8 mouse cellular contexts compared by ENCODE assay signal in the genomic region with DNA sequence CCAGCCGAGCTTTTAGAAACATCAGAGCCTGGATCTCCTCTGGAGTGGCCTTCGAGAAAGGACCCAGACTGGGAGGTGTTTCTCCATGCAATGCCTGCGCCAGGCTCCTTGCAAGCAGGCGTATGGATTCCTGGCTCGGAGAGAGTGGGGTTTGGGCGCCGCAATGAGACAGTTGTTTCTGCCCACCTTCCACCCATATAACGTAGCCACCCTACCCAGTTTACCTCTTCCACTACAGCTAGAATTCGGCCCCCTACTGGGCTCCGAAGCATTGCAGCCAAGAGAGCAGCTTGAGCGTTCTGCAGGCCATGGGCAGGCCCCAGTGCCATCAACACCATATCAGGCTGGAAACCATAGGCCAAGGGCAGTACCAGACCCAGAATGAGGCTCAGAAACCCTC. TPM values are rescaled to one million over a fixed set of nuclear protein-coding genes. Genes with fewer than 3 reads are reported as not detected.
A peak's percentile ranks its signal among the peaks of the same experiment; 100 is the strongest.
DNase-seq lines count a peak whose midpoint lies in the region; ATAC-seq and TF ChIP-seq lines count a peak whose summit lies in the region.

No protein-coding gene starts in this region.

- no peak for TF ChIP-seq POLR2A in small intestine, adult 2 months (IDR thresholded peaks at IDR 0.05; ENCODE audit: low read depth, low read length)

- H3K27ac ChIP-seq in heart, embryonic 11.5 days (ENCODE audit: low read depth, low read length): peak overlapping the region; percentile 73
- H3K27ac ChIP-seq in hindbrain, embryonic 13.5 days: peak overlapping the region; percentile 92
- H3K27ac ChIP-seq in liver, postnatal 0 days (ENCODE audit: low read depth): peak overlapping the region; percentile 62
- no peak overlapping the region for H3K27ac ChIP-seq in small intestine, adult 2 months (ENCODE audit: insufficient read depth, low read depth, low read length)

- no peak for TF ChIP-seq EP300 in liver, postnatal 0 days (IDR thresholded peaks at IDR 0.05; ENCODE audit: low read depth)

- no peaks in the 10 kb centered on the region for H3K27me3 ChIP-seq in heart, embryonic 11.5 days (ENCODE audit: control insufficient read depth, insufficient read depth, low read length)
- H3K27me3 ChIP-seq in E14TG2a.4 (ENCODE audit: insufficient read depth, low read length): peaks cover 8% of the 10 kb centered on the region; the same call in 1 of the 2 replicates
- no peaks in the 10 kb centered on the region for H3K27me3 ChIP-seq in hindbrain, embryonic 13.5 days
- no peaks in the 10 kb centered on the region for H3K27me3 ChIP-seq in liver, postnatal 0 days (ENCODE audit: insufficient read depth, low read length)
- no peaks in the 10 kb centered on the region for H3K27me3 ChIP-seq in small intestine, adult 2 months (ENCODE audit: control insufficient read depth, insufficient read depth, low read length)

- H3K36me3 ChIP-seq in heart, embryonic 11.5 days (ENCODE audit: control insufficient read depth, insufficient read depth, low read length): 0 out of 2 replicates have a peak, but pooled peaks cover 2% of the 10 kb centered on the region
- peaks cover 33% of the 10 kb centered on the region for H3K36me3 ChIP-seq in E14TG2a.4 (ENCODE audit: insufficient read depth, low read length)
- peaks cover 17% of the 10 kb centered on the region; the same call in 1 of the 2 replicates for H3K36me3 ChIP-seq in hindbrain, embryonic 13.5 days
- peaks cover 2% of the 10 kb centered on the region; the same call in 1 of the 2 replicates for H3K36me3 ChIP-seq in liver, postnatal 0 days (replicated peaks; ENCODE audit: insufficient read depth, low read length)
- peaks cover 4% of the 10 kb centered on the region; the same call in 1 of the 2 replicates for H3K36me3 ChIP-seq in small intestine, adult 2 months (ENCODE audit: control insufficient read depth, insufficient read depth, low read length)

- H3K4me3 ChIP-seq in heart, embryonic 11.5 days (ENCODE audit: low read depth, low read length): peak overlapping the region; percentile 95
- peak overlapping the region; percentile 98 for H3K4me3 ChIP-seq in E14TG2a.4 (replicated peaks; ENCODE audit: low read length)
- H3K4me3 ChIP-seq in hindbrain, embryonic 13.5 days: peak overlapping the region; percentile 86
- H3K4me3 ChIP-seq in liver, postnatal 0 days (ENCODE audit: low read depth, low read length): peak overlapping the region; percentile 95
- peak overlapping the region; percentile 96 for H3K4me3 ChIP-seq in small intestine, adult 2 months (ENCODE audit: low read depth, low read length)

- H3K9me3 ChIP-seq in heart, embryonic 11.5 days (replicated peaks; ENCODE audit: control insufficient read depth, low read length): no peaks in the 10 kb centered on the region
- no peaks in the 10 kb centered on the region for H3K9me3 ChIP-seq in E14TG2a.4 (ENCODE audit: low read length)
- H3K9me3 ChIP-seq in hindbrain, embryonic 13.5 days: no peaks in the 10 kb centered on the region
- H3K9me3 ChIP-seq in liver, postnatal 0 days (ENCODE audit: low read length): no peaks in the 10 kb centered on the region

- 33% methylated on average over 11 of the region's 11 CpGs for WGBS in heart, embryonic 11.5 days (ENCODE audit: insufficient replicate concordance)
- WGBS in hindbrain, embryonic 13.5 days: 40% methylated on average over 11 of the region's 11 CpGs
- WGBS in liver, postnatal 0 days (ENCODE audit: insufficient replicate concordance): 48% methylated on average over 11 of the region's 11 CpGs
- 46% methylated on average over 11 of the region's 11 CpGs for WGBS in small intestine, adult 2 months

- peak overlapping the region; percentile 90 for H3K9ac ChIP-seq in heart, embryonic 11.5 days (ENCODE audit: low read depth, low read length)
- H3K9ac ChIP-seq in hindbrain, embryonic 13.5 days: peak overlapping the region; percentile 87
- peak overlapping the region; percentile 90 for H3K9ac ChIP-seq in liver, postnatal 0 days (replicated peaks)

- TF ChIP-seq CTCF in E14TG2a.4 (conservative IDR thresholded peaks at IDR 0.05; ENCODE audit: low read length): peak; percentile 21; the same call in 1 of the 2 replicates
- peak; percentile 48 for TF ChIP-seq CTCF in liver, postnatal 0 days (IDR thresholded peaks at IDR 0.05; ENCODE audit: low read depth)
- no peak for TF ChIP-seq CTCF in small intestine, adult 2 months (IDR thresholded peaks at IDR 0.05; ENCODE audit: extremely low read depth, insufficient read length, insufficient replicate concordance, low read depth, low read length)

- DNase-seq in heart, adult 8-10 months (ENCODE audit: low spot score): no peak
- peak; percentile 54 for DNase-seq in embryo, embryonic 10 days (ENCODE audit: low spot score)
- DNase-seq in liver, postnatal 0 days: no peak
- DNase-seq in gastrocnemius, postnatal 25 days: no peak

- ATAC-seq in heart, embryonic 11.5 days (replicated peaks; ENCODE audit: insufficient number of reproducible peaks, low FRiP score, low TSS enrichment): no peak
- ATAC-seq in hindbrain, embryonic 13.5 days (ENCODE audit: low FRiP score): peak; percentile 30; the same call in 1 of the 2 replicates
- ATAC-seq in liver, postnatal 0 days: no peak

- H3K4me2 ChIP-seq in heart, embryonic 11.5 days: peak overlapping the region; percentile 71
- peak overlapping the region; percentile 97 for H3K4me2 ChIP-seq in hindbrain, embryonic 13.5 days
- H3K4me2 ChIP-seq in liver, postnatal 0 days (ENCODE audit: low read depth, low read length): peak overlapping the region; percentile 95

- peaks cover 31% of the 10 kb centered on the region for H3K4me1 ChIP-seq in heart, embryonic 11.5 days (ENCODE audit: control insufficient read depth, insufficient read depth, low read length)
- peaks cover 64% of the 10 kb centered on the region for H3K4me1 ChIP-seq in E14TG2a.4 (replicated peaks; ENCODE audit: low read depth, low read length)
- H3K4me1 ChIP-seq in hindbrain, embryonic 13.5 days (replicated peaks): peaks cover 57% of the 10 kb centered on the region
- peaks cover 31% of the 10 kb centered on the region for H3K4me1 ChIP-seq in liver, postnatal 0 days (ENCODE audit: insufficient read depth)
- H3K4me1 ChIP-seq in small intestine, adult 2 months (ENCODE audit: control insufficient read depth, insufficient read depth, insufficient read length, low read length): peaks cover 19% of the 10 kb centered on the region

RNA-seq across cellular contexts. Expression of a gene that starts 0.7 kb away (rescaled TPM):
- polyA plus RNA-seq in heart, embryonic 11.5 days (2014; fragmentation: Nextera tagmentation; extraction: Ambion mirVana): 13.1 and 14.1 TPM in 2 replicates
- total RNA-seq in heart, adult 8-10 months (2022): 10 to 100 TPM in 1 of 4 experiments, 1 to 10 TPM in 3; 8.2 to 11.6 (median 9.0) TPM
- polyA plus RNA-seq in hindbrain, embryonic 13.5 days (2015; fragmentation: Nextera tagmentation; extraction: Ambion mirVana): 17.5 and 18.9 TPM in 2 replicates
- polyA plus RNA-seq in liver, postnatal 0 days (2015; fragmentation: Nextera tagmentation; extraction: Ambion mirVana): 3.1 and 3.3 TPM in 2 replicates
- polyA plus RNA-seq in small intestine, adult 2 months (2012; rRNA removed): 21.6 and 29.0 TPM in 2 replicates
- total RNA-seq in gastrocnemius, postnatal 25 days (2021): 1 to 10 TPM; 6.5 to 8.4 TPM

RNA-seq across cellular contexts. Expression of a gene that starts 4.9 kb away (rescaled TPM):
- polyA plus RNA-seq in heart, embryonic 11.5 days (2014; fragmentation: Nextera tagmentation; extraction: Ambion mirVana): 10.5 and 11.4 TPM in 2 replicates
- total RNA-seq in heart, adult 8-10 months (2022): 1 to 10 TPM; 5.8 to 9.5 (median 6.9) TPM
- 24.3 and 24.5 TPM in 2 replicates for polyA plus RNA-seq in hindbrain, embryonic 13.5 days (2015; fragmentation: Nextera tagmentation; extraction: Ambion mirVana)
- polyA plus RNA-seq in liver, postnatal 0 days (2015; fragmentation: Nextera tagmentation; extraction: Ambion mirVana): 4.9 and 6.3 TPM in 2 replicates
- 13.2 and 19.0 TPM in 2 replicates for polyA plus RNA-seq in small intestine, adult 2 months (2012; rRNA removed)
- total RNA-seq in gastrocnemius, postnatal 25 days (2021): 1 to 10 TPM; 5.3 to 6.5 TPM

RNA-seq across cellular contexts. Expression of a gene that starts 16.9 kb away (rescaled TPM):
- polyA plus RNA-seq in heart, embryonic 11.5 days (2014; fragmentation: Nextera tagmentation; extraction: Ambion mirVana): 20.7 and 24.6 TPM in 2 replicates
- 10 to 100 TPM; 21.1 to 31.4 (median 28.0) TPM for total RNA-seq in heart, adult 8-10 months (2022)
- polyA plus RNA-seq in hindbrain, embryonic 13.5 days (2015; fragmentation: Nextera tagmentation; extraction: Ambion mirVana): 5.9 and 7.1 TPM in 2 replicates
- polyA plus RNA-seq in liver, postnatal 0 days (2015; fragmentation: Nextera tagmentation; extraction: Ambion mirVana): 2.1 and 2.4 TPM in 2 replicates
- 2.0 and 2.4 TPM in 2 replicates for polyA plus RNA-seq in small intestine, adult 2 months (2012; rRNA removed)
- 100 to 1,000 TPM; 140 to 157 TPM for total RNA-seq in gastrocnemius, postnatal 25 days (2021)

RNA-seq across cellular contexts. Expression of a gene that starts 25.8 kb away (rescaled TPM):
- 3.2 and 4.2 TPM in 2 replicates for polyA plus RNA-seq in heart, embryonic 11.5 days (2014; fragmentation: Nextera tagmentation; extraction: Ambion mirVana)
- 1 to 10 TPM; 1.1 to 2.8 (median 2.7) TPM for total RNA-seq in heart, adult 8-10 months (2022)
- 36.1 and 36.5 TPM in 2 replicates for polyA plus RNA-seq in hindbrain, embryonic 13.5 days (2015; fragmentation: Nextera tagmentation; extraction: Ambion mirVana)
- polyA plus RNA-seq in liver, postnatal 0 days (2015; fragmentation: Nextera tagmentation; extraction: Ambion mirVana): 0.66 and 0.81 TPM in 2 replicates
- polyA plus RNA-seq in small intestine, adult 2 months (2012; rRNA removed): 2.3 and 3.2 TPM in 2 replicates
- 1 to 10 TPM in 1 of 2 experiments, under 1 TPM in 1; 0.67 to 2.1 TPM for total RNA-seq in gastrocnemius, postnatal 25 days (2021)

RNA-seq across cellular contexts. Expression of a gene that starts 34.7 kb away (rescaled TPM):
- 9.5 and 9.9 TPM in 2 replicates for polyA plus RNA-seq in heart, embryonic 11.5 days (2014; fragmentation: Nextera tagmentation; extraction: Ambion mirVana)
- 10 to 100 TPM; 15.0 to 16.6 (median 15.8) TPM for total RNA-seq in heart, adult 8-10 months (2022)
- 19.9 and 20.7 TPM in 2 replicates for polyA plus RNA-seq in hindbrain, embryonic 13.5 days (2015; fragmentation: Nextera tagmentation; extraction: Ambion mirVana)
- polyA plus RNA-seq in liver, postnatal 0 days (2015; fragmentation: Nextera tagmentation; extraction: Ambion mirVana): 14.3 and 14.7 TPM in 2 replicates
- polyA plus RNA-seq in small intestine, adult 2 months (2012; rRNA removed): 29.0 and 45.8 TPM in 2 replicates
- total RNA-seq in gastrocnemius, postnatal 25 days (2021): 10 to 100 TPM; 12.2 to 12.7 TPM
